Mouse (Mus musculus) left cerebral cortex, postnatal 14 days (tissue): Measurements from ENCODE around the gene Gjd3. TPM values are rescaled to one million over a fixed set of nuclear protein-coding genes. Genes with fewer than 3 reads are reported as not detected.
"Not testable (repeated sequence)": the region's sequence is repeated elsewhere in the genome, so short reads cannot be mapped to it uniquely, and the experiment has no call there.

Experiments used
- DNase-seq, 2 experiments: peaks; one replicate each; pipeline ENCODE4 v3.0.0; 2021 to 2022; ENCODE audit warnings: low spot score in 2 of 2, mixed read lengths in 1 of 2
- intact Hi-C: fragments of 180-260 bp; cut with DNase I; formaldehyde crosslinking; loops from one replicate; pipeline ENCODE4 v1.15.1; 2025
- total RNA-seq, 2 experiments: library from RNA; stranded (reverse); gene quantifications; 2 replicates each; pipeline ENCODE4 v1.2.3; 2021

Gjd3 gene
- total RNA-seq, 2 experiments from 2014 or later = 2.8 to 3.1 TPM

DNA sequence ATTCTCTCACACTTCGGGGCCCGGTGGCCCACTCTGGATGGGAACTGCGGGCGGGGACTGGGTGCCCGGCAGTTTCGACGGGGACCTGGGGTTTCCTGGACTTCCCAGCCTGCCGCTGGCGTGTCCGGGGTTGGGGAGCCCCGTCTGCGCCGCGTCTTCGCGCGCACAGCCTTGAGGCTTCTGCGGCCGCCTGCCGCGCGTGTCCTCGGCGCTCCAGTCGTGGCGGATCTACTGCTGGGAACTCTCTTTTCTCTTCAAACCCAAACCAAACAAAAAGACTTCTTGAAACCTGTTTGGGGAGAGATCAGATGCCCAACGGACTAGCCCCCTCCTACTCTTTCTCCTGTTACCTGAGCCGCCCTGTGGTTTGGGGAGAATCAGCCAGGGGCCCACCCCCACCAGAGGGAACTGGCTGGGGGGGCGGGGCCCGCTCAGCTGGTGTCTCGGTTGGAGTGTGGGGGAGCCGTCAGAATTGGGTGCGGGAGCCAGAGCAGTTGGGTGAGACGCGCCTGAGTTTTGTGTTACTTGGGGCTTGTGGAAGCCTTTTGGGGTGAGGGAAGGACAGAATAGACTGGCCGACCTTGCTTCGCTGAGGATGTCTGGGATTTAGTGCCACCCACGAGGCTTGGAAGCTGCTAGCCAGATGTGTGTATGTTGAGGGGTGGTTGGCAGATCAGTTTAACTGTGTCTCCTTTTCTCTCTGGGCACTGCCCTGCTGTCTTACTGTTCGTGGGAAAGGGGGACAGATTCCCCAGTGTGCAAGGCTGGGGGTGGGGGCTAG, 44.7 kb downstream of the Gjd3 start:
- intact Hi-C loops = no loop called here
- no peak for DNase-seq

DNA sequence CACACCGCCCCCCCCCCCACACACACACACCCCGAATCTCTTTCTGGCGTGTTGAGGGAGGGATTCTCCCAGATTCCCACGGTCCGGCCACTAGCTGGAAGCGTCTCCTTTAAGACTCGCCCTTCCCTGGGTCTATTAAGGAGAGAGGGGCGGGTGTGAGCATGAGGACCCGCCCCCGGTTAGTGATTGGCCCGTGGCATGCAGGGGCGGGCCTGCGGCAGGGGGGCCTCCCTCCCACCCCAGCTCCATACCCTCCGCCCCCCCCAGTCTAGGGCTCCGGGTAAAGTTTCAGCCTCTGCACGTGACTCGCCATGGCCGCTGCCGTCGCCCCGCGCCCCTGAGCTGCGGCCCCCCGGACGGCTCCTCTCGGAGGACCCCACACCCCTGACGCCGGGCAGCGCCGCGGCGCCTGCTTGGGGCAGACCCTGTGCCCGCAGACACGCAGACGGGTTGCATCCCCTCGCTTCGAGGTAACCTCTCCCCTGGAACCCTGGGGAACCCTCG, 45.4 kb downstream of the Gjd3 start:
- peak in 1 of 2 experiments; percentile 72 for DNase-seq
- intact Hi-C loops = no loop called here

DNA sequence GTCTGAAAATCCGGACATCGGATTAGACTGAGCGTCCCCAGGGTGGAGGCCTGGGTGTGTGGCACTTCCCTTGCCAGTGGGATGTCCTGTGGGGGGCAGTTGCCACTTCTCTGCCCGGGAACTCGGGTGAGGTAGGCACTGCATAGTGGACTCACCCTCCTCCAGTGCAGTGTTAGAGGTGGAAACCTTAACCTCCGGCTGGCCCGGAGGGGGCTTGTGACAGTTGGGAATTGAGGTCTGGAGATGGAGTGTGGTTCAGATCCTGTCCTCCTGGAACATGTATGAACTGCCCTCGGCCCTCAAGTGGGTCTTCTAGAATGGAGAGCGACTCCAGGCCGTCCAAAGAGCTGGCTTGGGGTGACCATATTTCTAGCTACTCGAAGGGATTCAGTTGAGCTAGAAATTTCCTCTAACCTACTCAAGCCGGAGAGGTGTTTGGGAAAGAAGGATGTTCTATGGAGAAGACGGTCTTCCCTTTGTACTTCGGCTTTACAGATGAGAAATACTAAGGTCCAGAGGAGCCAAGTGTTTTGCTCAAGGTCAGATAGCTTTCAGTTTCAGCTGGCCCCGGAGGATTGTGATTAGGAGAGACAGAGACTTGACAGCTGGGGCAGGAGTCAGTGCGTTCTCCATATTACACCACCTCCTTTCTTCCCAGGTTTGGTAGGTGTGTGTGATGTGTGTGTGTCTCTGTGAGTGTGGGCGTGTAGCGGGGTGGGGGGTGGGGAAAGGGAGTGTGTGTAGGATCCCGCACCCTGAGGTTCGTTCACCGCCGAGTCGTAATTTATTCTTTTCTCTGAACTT, 46.0 kb downstream of the Gjd3 start:
- intact Hi-C loops = no loop called here
- no peak for DNase-seq

DNA sequence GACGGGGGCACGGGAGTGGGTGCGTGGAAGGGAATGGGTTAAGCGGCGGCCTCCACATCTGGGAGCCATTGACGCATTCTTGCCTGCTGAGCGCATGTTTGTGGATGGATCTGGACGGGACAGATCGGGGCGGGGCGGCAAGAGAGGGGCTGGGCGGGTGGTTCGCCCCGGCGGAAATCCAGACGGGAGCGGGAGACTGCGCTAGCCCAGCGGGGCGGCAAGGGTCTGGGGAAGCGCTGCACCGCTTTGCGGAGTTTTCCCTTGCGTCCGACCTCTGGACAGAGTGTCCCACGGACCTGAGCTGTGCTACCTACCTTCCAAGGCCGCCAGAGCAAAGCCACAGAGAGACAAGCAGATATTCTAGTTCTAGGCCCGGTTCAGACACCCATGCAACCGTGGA, 46.6 kb downstream of the Gjd3 start:
- no peak for DNase-seq
- intact Hi-C loops = no loop called here

DNA sequence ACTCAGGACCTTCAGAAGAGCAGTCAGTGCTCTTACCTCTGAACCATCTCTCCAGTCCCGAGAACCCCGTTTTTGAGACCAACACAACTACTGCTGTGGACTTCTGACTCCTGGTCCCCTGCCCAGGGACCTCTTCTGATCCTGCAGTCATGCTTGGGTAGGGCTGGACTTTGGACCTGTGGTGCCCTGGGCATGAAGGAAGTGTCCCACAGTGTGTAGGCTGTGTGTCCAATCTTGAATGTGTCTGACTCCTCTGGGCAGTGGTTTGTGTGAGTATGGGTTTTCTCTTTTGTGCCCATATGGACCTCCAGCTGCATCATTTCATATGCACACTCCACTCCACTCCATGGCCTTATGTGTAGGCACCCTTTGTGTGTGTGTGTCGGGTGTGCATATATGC, 47.7 kb downstream of the Gjd3 start:
- intact Hi-C loops = no loop called here

DNA sequence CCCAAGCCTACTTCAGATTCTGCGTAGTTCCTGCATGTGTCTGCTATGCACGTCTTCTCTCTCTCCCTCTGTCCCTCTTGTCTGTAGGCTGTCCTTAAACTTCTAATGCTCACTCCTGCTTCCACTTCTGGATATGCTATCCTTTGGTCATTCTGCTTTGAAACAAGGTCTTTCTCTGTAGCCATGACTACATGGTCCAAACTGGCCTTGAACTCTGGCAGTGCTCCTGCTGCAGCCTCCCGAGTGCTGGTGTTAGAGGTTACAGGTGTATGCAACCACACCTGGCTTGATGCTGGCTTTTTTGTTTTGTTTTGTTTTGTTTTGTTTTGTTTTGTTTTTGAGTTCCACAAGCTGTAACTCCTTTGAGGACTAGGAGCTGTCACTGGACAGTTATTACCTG, 48.4 kb downstream of the Gjd3 start:
- intact Hi-C loops = no loop called here

More for the DNA sequence above, 47.7 kb downstream of the Gjd3 start:
- DNase-seq = no peak

DNA sequence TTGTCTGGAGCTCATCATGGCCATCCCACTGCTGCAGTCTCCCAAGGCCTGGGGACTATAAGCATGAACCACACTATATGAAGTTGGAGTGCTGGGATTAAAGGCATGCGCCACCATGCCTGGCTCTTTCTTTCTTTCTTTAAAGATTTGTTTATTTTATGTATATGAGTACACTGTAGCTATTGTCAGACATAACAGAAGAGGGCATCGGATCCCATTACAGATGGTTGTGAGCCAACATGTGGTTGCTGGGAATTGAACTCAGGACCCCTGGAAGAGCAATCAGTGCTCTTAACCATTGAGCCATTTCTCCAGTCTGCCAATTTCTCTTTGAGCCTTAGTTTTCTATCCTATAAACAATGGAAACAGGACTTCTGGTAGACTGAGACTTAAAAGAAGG, 49.0 kb downstream of the Gjd3 start:
- intact Hi-C loops = loop anchor here (2.0 kb wide), 1 partner anchor 37 kb away; no protein-coding TSS in a partner anchor

More for the DNA sequence above, 48.4 kb downstream of the Gjd3 start:
- DNase-seq = no peak

DNA sequence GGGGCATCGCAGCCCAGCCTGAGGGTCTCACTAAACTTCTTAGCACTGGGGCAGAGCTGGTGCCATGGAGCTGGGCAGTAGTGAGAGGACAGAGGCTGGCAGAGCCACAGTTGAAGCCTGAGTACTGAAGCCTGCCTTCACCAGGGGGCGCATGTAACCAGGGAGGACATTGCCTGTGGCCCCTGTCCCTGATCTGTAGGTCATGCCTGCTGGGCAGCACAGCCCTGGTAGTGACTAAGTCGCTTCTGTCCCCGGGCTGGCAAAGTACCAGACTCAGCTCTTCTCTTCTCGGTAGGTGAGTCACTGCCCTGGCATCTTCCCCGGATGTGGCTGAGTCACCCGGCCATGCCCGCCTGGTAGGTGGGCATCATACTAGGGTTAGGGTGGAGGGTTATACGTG, 49.7 kb downstream of the Gjd3 start:
- DNase-seq = no peak
- intact Hi-C loops = loop anchor here (2.0 kb wide), 1 partner anchor 38 kb away; no protein-coding TSS in a partner anchor

More for the DNA sequence above, 49.0 kb downstream of the Gjd3 start:
- DNase-seq = not testable (repeated sequence)

DNA sequence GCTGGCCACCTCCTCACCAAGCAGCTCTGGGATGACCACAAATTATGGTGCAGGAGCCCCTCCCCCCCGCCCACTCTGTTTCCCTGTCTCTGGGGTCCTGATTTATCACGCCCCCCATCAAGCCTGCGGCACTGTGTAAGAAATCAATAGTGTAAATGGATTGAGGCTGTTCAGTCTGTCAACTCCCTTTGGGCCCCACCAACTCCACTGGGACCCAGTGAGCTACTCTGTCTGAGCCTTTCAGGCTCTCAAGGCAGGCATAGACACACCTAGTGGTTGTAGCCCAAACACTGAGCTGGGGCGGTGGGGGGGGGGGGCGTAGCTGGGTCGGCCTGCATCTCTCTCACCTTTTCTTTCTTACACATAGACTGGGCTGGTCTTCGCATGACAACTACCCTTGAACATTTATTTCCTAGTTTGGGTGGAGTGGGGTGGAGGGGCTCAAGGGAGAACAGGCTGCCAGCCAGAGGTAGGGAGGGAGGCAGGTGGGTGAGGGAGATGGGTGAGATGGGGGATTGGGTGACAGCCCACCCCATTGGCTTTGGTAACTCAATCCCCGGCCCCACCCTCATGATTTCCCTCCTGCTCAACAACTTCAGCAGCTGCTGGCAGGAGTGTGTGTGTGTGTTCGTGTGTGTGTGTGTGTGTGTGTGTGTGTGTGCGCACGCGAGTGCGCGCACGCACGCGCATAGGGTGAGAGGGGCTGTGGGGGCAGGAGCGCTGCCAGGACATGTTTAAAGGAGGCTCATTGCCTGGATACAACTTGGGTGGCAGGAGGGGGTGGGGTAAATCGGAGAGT, 50.3 kb downstream of the Gjd3 start:
- intact Hi-C loops = loop anchor here (2.0 kb wide), 1 partner anchor 38 kb away; no protein-coding TSS in a partner anchor
- no peak for DNase-seq

Other genes starting within 250 kb of the Gjd3 start
- gene Thra, start 242.4 kb downstream of the Gjd3 start, total RNA-seq = 1,000 to 10,000 TPM in 1 of 2 experiments, 100 to 1,000 TPM in 1; 962 to 1,004 TPM
- gene Nr1d1, start 207.7 kb downstream of the Gjd3 start, total RNA-seq = 10 to 100 TPM; 82.0 to 85.4 TPM
- gene Msl1, start 187.5 kb downstream of the Gjd3 start, total RNA-seq = 100 to 1,000 TPM; 168 to 170 TPM
- 10 to 100 TPM; 53.1 to 54.6 TPM for gene Casc3, start 178.1 kb downstream of the Gjd3 start, total RNA-seq
- 100 to 1,000 TPM; 141 to 143 TPM for gene Rapgefl1, start 146.2 kb downstream of the Gjd3 start, total RNA-seq
- gene Wipf2, start 119.4 kb downstream of the Gjd3 start, total RNA-seq = 10 to 100 TPM; 45.5 to 45.9 TPM
- gene Cdc6, start 75.2 kb downstream of the Gjd3 start, total RNA-seq = under 1 TPM; 0.47 to 0.57 TPM
- gene Rara, start 55.2 kb downstream of the Gjd3 start, total RNA-seq = 10 to 100 TPM; 14.6 to 15.1 TPM
- gene Top2a, start 41.2 kb upstream of the Gjd3 start, total RNA-seq = 1 to 10 TPM; 4.1 to 4.9 TPM
- 100 to 1,000 TPM in 1 of 2 experiments, 10 to 100 TPM in 1; 98.7 to 107 TPM for gene Igfbp4, start 58.2 kb upstream of the Gjd3 start, total RNA-seq
- gene Tns4, start 106.3 kb upstream of the Gjd3 start, total RNA-seq = under 1 TPM; 0.33 to 0.34 TPM
- not detected for gene Ccr7, start 172.1 kb upstream of the Gjd3 start, total RNA-seq
- gene Smarce1, start 248.0 kb upstream of the Gjd3 start, total RNA-seq = 10 to 100 TPM; 67.1 to 73.7 TPM